Mouse (Mus musculus) neural tube, embryonic 12.5 days (tissue): ENCODE measurements around the gene Hdhd3. TPM values are rescaled to one million over a fixed set of nuclear protein-coding genes. Genes with fewer than 3 reads are reported as not detected.

Source experiments
- ATAC-seq: fragments of 200-750 bp; cut with Nextera tagmentation; 2 replicates; pipeline ENCODE4 v1.8.0; 2017; ENCODE audit warnings: low read depth, mild to moderate bottlenecking, moderate TSS enrichment, moderate library complexity; ENCODE audit not compliant: low FRiP score
- H3K27ac ChIP-seq: fragments of 300-500 bp; sonication (generic); 2 replicates; pipeline ENCODE4 v1.5.1; 2016
- H3K27me3 ChIP-seq: fragments of 300-500 bp; sonication (generic); replicated peaks from 2 replicates; pipeline ENCODE4 v1.6.1; 2016; ENCODE audit warnings: mild to moderate bottlenecking
- H3K36me3 ChIP-seq: fragments of 300-500 bp; sonication (generic); 2 replicates; pipeline ENCODE4 v1.6.1; 2016; ENCODE audit warnings: mild to moderate bottlenecking
- H3K4me1 ChIP-seq: fragments of 300-500 bp; sonication (generic); 2 replicates; pipeline ENCODE4 v1.6.1; 2016
- H3K4me2 ChIP-seq: fragments of 300-500 bp; sonication (generic); replicated peaks from 2 replicates; pipeline ENCODE4 v1.6.1; 2016; ENCODE audit warnings: mild to moderate bottlenecking
- H3K4me3 ChIP-seq: fragments of 300-500 bp; sonication (generic); 2 replicates; pipeline ENCODE4 v1.5.1; 2016
- H3K9ac ChIP-seq: fragments of 300-500 bp; sonication (generic); 2 replicates; pipeline ENCODE4 v1.6.1; 2016; ENCODE audit warnings: mild to moderate bottlenecking
- H3K9me3 ChIP-seq: fragments of 300-500 bp; sonication (generic); 2 replicates; pipeline ENCODE4 v1.6.1; 2016; ENCODE audit warnings: mild to moderate bottlenecking
- WGBS: fragments of 180-500 bp; shearing (Covaris S2); methylation state at CpG from one replicate; pipeline ENCODE4 v1.1.7; 2016; 5-methylcytosine and 5-hydroxymethylcytosine counted together
- polyA plus RNA-seq: library from polyadenylated mRNA; unstranded; fragments of >200 nt; fragmentation: Nextera tagmentation; extraction: Ambion mirVana; gene quantifications from 2 replicates; pipeline ENCODE4 v1.2.1, GENCODE M21; 2016

Hdhd3 gene
- polyA plus RNA-seq, 1 experiment from 2014 or later, result 14.6 TPM

- Histone ChIP-seq H3K9ac (peak overlapping the region; percentile 78), H3K4me3 (peak overlapping the region; percentile 71), H3K36me3 (0 out of 2 replicates have a peak, but pooled peaks cover 7% of the 10 kb centered on the region), H3K4me2 (peak overlapping the region; percentile 82), H3K9me3 (no peaks in the 10 kb centered on the region), H3K4me1 (peaks cover 20% of the 10 kb centered on the region), H3K27ac (0 out of 2 replicates have a peak overlapping the region, but pooled peaks have one; percentile 59), H3K27me3 (no peaks in the 10 kb centered on the region)
- peak; percentile 73 for ATAC-seq
- 2% methylated on average over 26 of the region's 26 CpGs for WGBS
Observed at GRCm38 (mm10) chr4:62519122-62519848, 16.0 kb upstream of the Hdhd3 start.

- peaks cover 17% of the 10 kb centered on the region for H3K4me1 ChIP-seq
- peak overlapping the region; percentile 78 for H3K9ac ChIP-seq
- no peaks in the 10 kb centered on the region for H3K27me3 ChIP-seq
- H3K27ac ChIP-seq, result no peak overlapping the region
- no peaks in the 10 kb centered on the region for H3K9me3 ChIP-seq
- peaks cover 12% of the 10 kb centered on the region; the same call in 1 of the 2 replicates for H3K36me3 ChIP-seq
- ATAC-seq, result no peak
- peak overlapping the region; percentile 9; the same call in 1 of the 2 replicates for H3K4me3 ChIP-seq
- H3K4me2 ChIP-seq, result peak overlapping the region; percentile 82
- WGBS, result 58% methylated on average over 13 of the region's 13 CpGs
Observed at GRCm38 (mm10) chr4:62518416-62519121, 15.3 kb upstream of the Hdhd3 start.

GRCm38 (mm10) chr4:62517538-62518415, 14.5 kb upstream of the Hdhd3 start:
- no peak overlapping the region for H3K4me3 ChIP-seq
- ATAC-seq, result no peak
- WGBS, result 90% methylated on average over 10 of the region's 10 CpGs
- no peak overlapping the region for H3K4me2 ChIP-seq
- peaks cover 14% of the 10 kb centered on the region for H3K4me1 ChIP-seq
- no peaks in the 10 kb centered on the region for H3K27me3 ChIP-seq
- H3K9ac ChIP-seq, result no peak overlapping the region
- H3K27ac ChIP-seq, result no peak overlapping the region
- H3K36me3 ChIP-seq, result peaks cover 19% of the 10 kb centered on the region
- no peaks in the 10 kb centered on the region for H3K9me3 ChIP-seq

DNA sequence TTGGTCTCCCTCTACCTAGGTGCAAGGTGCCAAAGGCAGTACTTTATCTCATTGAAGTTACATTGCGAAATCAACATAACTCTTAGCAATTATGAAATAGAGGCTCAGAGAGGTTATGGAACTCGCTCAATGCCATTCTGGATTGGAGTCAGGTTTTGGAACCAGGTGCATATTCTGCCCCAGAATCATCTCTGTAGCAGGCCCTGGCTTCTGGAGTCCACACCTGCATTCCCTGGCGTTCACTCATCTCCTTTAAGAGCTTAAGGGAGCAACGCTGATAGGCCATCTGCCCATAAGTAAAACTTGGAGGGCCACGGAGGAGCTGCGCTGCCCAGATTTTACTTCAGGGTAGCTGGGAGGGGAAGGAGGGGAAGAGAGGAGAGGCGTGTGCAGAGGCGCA, 13.8 kb upstream of the Hdhd3 start:
- ATAC-seq, result no peak
- no peaks in the 10 kb centered on the region for H3K9me3 ChIP-seq
- H3K4me3 ChIP-seq, result no peak overlapping the region
- no peaks in the 10 kb centered on the region for H3K27me3 ChIP-seq
- H3K4me2 ChIP-seq, result no peak overlapping the region
- H3K36me3 ChIP-seq, result peaks cover 20% of the 10 kb centered on the region
- no peak overlapping the region for H3K9ac ChIP-seq
- no peak overlapping the region for H3K27ac ChIP-seq
- WGBS, result 91% methylated on average over 8 of the region's 8 CpGs
- peaks cover 14% of the 10 kb centered on the region for H3K4me1 ChIP-seq

DNA sequence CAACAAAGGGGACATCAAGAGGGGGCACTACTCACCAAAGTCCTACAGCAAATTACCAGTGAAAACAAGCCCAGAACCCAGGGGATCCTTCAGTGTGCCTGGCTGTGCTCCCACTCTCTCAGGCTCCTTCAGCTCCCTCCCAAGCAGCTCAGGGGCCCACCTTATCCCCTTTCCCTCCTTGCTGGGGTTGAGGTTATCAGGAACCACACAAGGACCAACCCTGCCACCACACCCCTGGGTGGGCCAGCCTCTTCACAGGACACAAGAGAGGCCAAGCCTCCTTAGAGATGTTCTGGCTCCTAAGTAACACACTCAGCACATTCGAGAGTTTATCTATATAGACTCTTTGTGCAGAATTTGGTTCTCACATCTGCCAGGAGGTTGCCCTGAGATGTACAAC, 13.3 kb upstream of the Hdhd3 start:
- Histone ChIP-seq H3K27ac (no peak overlapping the region), H3K4me2 (no peak overlapping the region), H3K4me3 (no peak overlapping the region), H3K27me3 (no peaks in the 10 kb centered on the region), H3K4me1 (peaks cover 14% of the 10 kb centered on the region), H3K36me3 (peaks cover 25% of the 10 kb centered on the region), H3K9me3 (no peaks in the 10 kb centered on the region), H3K9ac (no peak overlapping the region)
- WGBS, result 83% methylated on average over 1 of the region's 1 CpGs
- no peak for ATAC-seq

DNA sequence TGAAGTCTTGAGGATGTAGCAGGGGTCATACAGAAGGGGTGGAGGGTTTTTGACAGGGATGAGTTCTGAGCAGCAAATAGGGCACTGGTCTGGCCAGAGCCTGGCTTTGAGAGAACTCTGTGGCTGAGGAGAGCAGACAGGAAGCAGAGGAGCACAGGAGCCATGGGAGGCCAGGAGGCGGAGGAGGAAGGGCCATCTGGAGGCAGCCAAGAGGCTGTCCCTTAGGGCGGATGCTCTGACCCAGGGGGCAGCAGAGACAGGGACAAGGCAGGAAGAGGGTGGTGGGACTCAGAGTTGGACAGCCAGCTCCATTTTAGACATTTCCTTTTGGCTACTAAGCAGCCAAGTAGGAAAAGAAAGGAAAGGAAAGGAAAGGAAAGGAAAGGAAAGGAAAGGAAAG, 12.8 kb upstream of the Hdhd3 start:
- Histone ChIP-seq H3K27me3 (no peaks in the 10 kb centered on the region), H3K36me3 (peaks cover 30% of the 10 kb centered on the region), H3K9ac (no peak overlapping the region), H3K4me2 (no peak overlapping the region), H3K4me1 (peaks cover 14% of the 10 kb centered on the region), H3K27ac (no peak overlapping the region), H3K4me3 (no peak overlapping the region), H3K9me3 (no peaks in the 10 kb centered on the region)
- WGBS, result 55% methylated on average over 2 of the region's 2 CpGs
- ATAC-seq, result no peak

- H3K27me3 ChIP-seq, result no peaks in the 10 kb centered on the region
- no peaks in the 10 kb centered on the region for H3K9me3 ChIP-seq
- peaks cover 35% of the 10 kb centered on the region for H3K36me3 ChIP-seq
- H3K4me3 ChIP-seq, result no peak overlapping the region
- no peak overlapping the region for H3K4me2 ChIP-seq
- no peak for ATAC-seq
- H3K4me1 ChIP-seq, result peaks cover 14% of the 10 kb centered on the region
- no peak overlapping the region for H3K27ac ChIP-seq
- H3K9ac ChIP-seq, result no peak overlapping the region
- 78% methylated on average over 3 of the region's 3 CpGs for WGBS
Observed at GRCm38 (mm10) chr4:62515490-62515889, 12.2 kb upstream of the Hdhd3 start.

DNA sequence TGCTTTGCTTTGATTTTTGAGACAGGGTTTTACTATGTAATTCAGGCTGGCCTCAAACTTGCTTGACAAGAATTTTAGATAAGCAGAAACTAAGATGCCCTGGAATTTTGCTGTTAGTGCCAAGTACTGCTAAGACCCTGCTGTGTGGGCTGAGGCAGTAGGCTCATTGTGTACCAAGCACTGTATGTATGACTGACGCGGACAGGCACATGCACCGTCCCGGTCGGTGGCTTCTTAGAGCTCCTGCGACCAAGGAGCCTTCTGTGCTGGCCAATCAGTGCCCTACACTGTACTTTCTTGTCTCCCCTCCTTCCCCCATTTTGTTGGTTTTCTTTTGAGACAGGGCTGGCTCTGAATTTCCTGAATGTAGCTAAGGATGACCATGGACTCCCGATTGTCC, 11.7 kb upstream of the Hdhd3 start:
- Histone ChIP-seq H3K4me3 (no peak overlapping the region), H3K9me3 (no peaks in the 10 kb centered on the region), H3K36me3 (peaks cover 40% of the 10 kb centered on the region), H3K27ac (no peak overlapping the region), H3K4me2 (no peak overlapping the region), H3K4me1 (peaks cover 14% of the 10 kb centered on the region), H3K27me3 (no peaks in the 10 kb centered on the region), H3K9ac (no peak overlapping the region)
- WGBS, result 93% methylated on average over 7 of the region's 7 CpGs
- no peak for ATAC-seq

DNA sequence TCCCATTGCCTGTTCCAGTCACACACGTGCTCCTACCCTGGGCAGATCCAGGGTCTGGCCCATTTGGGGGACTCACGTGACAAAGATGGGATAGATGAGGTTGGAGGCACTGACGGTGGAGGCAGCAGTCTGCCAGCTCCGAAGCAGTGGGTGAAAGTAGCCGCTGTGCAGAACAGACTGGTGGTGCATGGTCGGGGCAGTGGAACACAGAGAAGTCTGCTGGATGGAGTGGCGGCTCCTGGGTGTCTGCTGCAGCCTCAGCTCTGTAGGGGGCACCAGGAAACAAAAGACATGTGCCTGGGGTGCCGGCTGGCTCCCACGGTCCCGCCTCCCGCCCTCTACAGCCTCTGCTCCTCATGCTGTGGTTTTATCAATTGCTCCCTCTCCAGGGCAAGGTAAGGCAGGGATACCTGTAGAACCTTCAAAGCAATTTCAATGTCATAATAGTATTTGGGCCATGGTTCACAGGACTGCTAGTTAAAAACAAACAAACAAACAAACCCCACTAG, 10.8 kb upstream of the Hdhd3 start:
- peaks cover 50% of the 10 kb centered on the region for H3K36me3 ChIP-seq
- H3K27ac ChIP-seq, result no peak overlapping the region
- peaks cover 12% of the 10 kb centered on the region for H3K4me1 ChIP-seq
- H3K9ac ChIP-seq, result no peak overlapping the region
- no peak for ATAC-seq
- H3K4me3 ChIP-seq, result no peak overlapping the region
- H3K27me3 ChIP-seq, result no peaks in the 10 kb centered on the region
- 57% methylated on average over 11 of the region's 11 CpGs for WGBS
- no peak overlapping the region for H3K4me2 ChIP-seq
- H3K9me3 ChIP-seq, result no peaks in the 10 kb centered on the region

DNA sequence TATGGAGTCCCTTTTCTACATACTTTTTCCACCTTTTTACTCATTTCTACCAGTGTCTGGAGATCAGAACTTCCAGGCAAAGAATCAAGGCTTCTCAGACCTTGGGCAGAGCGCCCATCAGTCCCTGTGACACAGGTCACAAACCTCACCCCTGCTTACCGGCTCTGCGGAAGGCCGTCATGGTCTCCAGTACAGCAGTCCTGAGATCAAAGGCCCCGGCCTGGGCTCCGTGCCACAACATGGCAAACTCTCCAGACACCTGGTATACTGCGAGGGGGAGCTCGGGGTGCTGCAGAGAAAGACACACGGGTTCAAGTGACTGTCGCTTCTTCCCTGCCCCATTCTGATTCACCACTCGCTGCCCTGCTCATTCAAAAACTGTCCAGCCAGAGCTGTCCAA, 6.7 kb upstream of the Hdhd3 start:
- Histone ChIP-seq H3K27ac (no peak overlapping the region), H3K36me3 (peaks cover 65% of the 10 kb centered on the region), H3K9me3 (no peaks in the 10 kb centered on the region), H3K9ac (no peak overlapping the region), H3K4me1 (0 out of 2 replicates have a peak, but pooled peaks cover 4% of the 10 kb centered on the region), H3K27me3 (no peaks in the 10 kb centered on the region), H3K4me2 (no peak overlapping the region), H3K4me3 (no peak overlapping the region)
- no peak for ATAC-seq
- 92% methylated on average over 11 of the region's 11 CpGs for WGBS

GRCm38 (mm10) chr4:62508839-62509238, 5.6 kb upstream of the Hdhd3 start:
- ATAC-seq, result no peak
- WGBS, result 86% methylated on average over 5 of the region's 5 CpGs
- no peaks in the 10 kb centered on the region for H3K9me3 ChIP-seq
- H3K27me3 ChIP-seq, result no peaks in the 10 kb centered on the region
- no peak overlapping the region for H3K9ac ChIP-seq
- H3K4me2 ChIP-seq, result no peak overlapping the region
- H3K4me3 ChIP-seq, result no peak overlapping the region
- H3K27ac ChIP-seq, result no peak overlapping the region
- H3K36me3 ChIP-seq, result peaks cover 63% of the 10 kb centered on the region
- H3K4me1 ChIP-seq, result 0 out of 2 replicates have a peak, but pooled peaks cover under 1% of the 10 kb centered on the region

GRCm38 (mm10) chr4:62506798-62507197, 3.5 kb upstream of the Hdhd3 start:
- no peak overlapping the region for H3K4me2 ChIP-seq
- H3K9me3 ChIP-seq, result no peaks in the 10 kb centered on the region
- H3K4me1 ChIP-seq, result no peaks in the 10 kb centered on the region
- no peak for ATAC-seq
- H3K9ac ChIP-seq, result no peak overlapping the region
- whole genome bisulfite sequencing, result 68% methylated on average over 2 of the region's 2 CpGs
- H3K36me3 ChIP-seq, result peaks cover 43% of the 10 kb centered on the region
- no peak overlapping the region for H3K27ac ChIP-seq
- no peaks in the 10 kb centered on the region for H3K27me3 ChIP-seq
- H3K4me3 ChIP-seq, result no peak overlapping the region
